Mouse (Mus musculus) pancreas, adult 10 weeks (tissue): ENCODE measurements around the gene Hdx. TPM values are rescaled to one million over a fixed set of nuclear protein-coding genes. Genes with fewer than 3 reads are reported as not detected.

Experiments
- polyA plus RNA-seq: library from polyadenylated mRNA; stranded (reverse); fragments of 350-450 nt; fragmentation: Illumina TruSeq; extraction: RNeasy Lipid Tissue Mini Kit (QIAGEN cat#74804); gene quantifications from one replicate; pipeline ENCODE4 v1.2.3, GENCODE M21; 2015; ENCODE audit warnings: low read depth, low replicate concordance; ENCODE audit not compliant: insufficient read depth

The Hdx gene
- 0.17 TPM for polyA plus RNA-seq

GRCm38 (mm10) chrX:111696356-111697282, at the start of gene Hdx:
Gene Hdx (minus strand): TSS chrX:111697079.

GRCm38 (mm10) chrX:111537859-111538258, 159.0 kb downstream of the Hdx start, which contains the start of gene Rps6ka6:
Gene Rps6ka6 (minus strand): TSS chrX:111537959.

Other genes starting within 250 kb of the Hdx start
- gene Rps6ka6, start 159.1 kb downstream of the Hdx start, polyA plus RNA-seq, result 0.31 TPM
- not detected for gene Gm45194, start 194.3 kb upstream of the Hdx start, polyA plus RNA-seq